Mouse (Mus musculus) C2C12 (cell line): ENCODE results near the gene Uggt1. TPM values are rescaled to one million over a fixed set of nuclear protein-coding genes. Genes with fewer than 3 reads are reported as not detected.

Experiments
- H3K27me3 ChIP-seq: one replicate; pipeline ENCODE4 v1.6.1; 2011; ENCODE audit not compliant: control insufficient read depth, insufficient read depth, insufficient read length
- H3K36me3 ChIP-seq: one replicate; pipeline ENCODE4 v1.6.1; 2011; ENCODE audit not compliant: control insufficient read depth, insufficient read depth
- H3K4me3 ChIP-seq: one replicate; pipeline ENCODE4 v1.5.1; 2011; ENCODE audit warnings: mild to moderate bottlenecking, control low read depth; ENCODE audit not compliant: poor library complexity, insufficient read depth, severe bottlenecking
- H3K79me2 ChIP-seq: one replicate; pipeline ENCODE4 v1.6.1; 2011; ENCODE audit not compliant: control insufficient read depth, insufficient read depth
- H3K79me3 ChIP-seq: one replicate; pipeline ENCODE4 v1.6.1; 2011; ENCODE audit warnings: low read depth, control low read depth
- H3ac ChIP-seq: one replicate; pipeline ENCODE3; 2011; ENCODE audit warnings: low read depth; ENCODE audit not compliant: control insufficient read depth, insufficient read length
- CEBPB ChIP-seq: IDR thresholded peaks from one replicate; pipeline ENCODE4 v1.6.1; 2011; ENCODE audit warnings: low read depth, mild to moderate bottlenecking, control low read depth, moderate library complexity
- CTCF ChIP-seq: IDR thresholded peaks from one replicate; pipeline ENCODE4 v1.5.1; 2011; ENCODE audit not compliant: control insufficient read depth, insufficient read depth, insufficient read length
- FOSL1 ChIP-seq: IDR thresholded peaks from one replicate; pipeline ENCODE4 v1.8.0; 2011; ENCODE audit warnings: mild to moderate bottlenecking, low read length; ENCODE audit not compliant: poor library complexity, insufficient read depth, severe bottlenecking
- MAX ChIP-seq: IDR thresholded peaks from one replicate; pipeline ENCODE4 v1.6.1; 2011; ENCODE audit warnings: mild to moderate bottlenecking, control low read depth
- MYOD1 ChIP-seq: IDR thresholded peaks from one replicate; pipeline ENCODE4 v1.6.1; 2011; ENCODE audit warnings: low read depth; ENCODE audit not compliant: control insufficient read depth, insufficient read length
- MYOG ChIP-seq: IDR thresholded peaks from one replicate; pipeline ENCODE4 v1.6.1; 2011; ENCODE audit not compliant: control insufficient read depth, insufficient read length; ENCODE audit errors: extremely low read depth
- USF1 ChIP-seq: IDR thresholded peaks from one replicate; pipeline ENCODE4 v1.6.1; 2011; ENCODE audit warnings: low read depth, mild to moderate bottlenecking, control low read depth, moderate library complexity
- polyA plus RNA-seq: library from polyadenylated mRNA; unstranded; fragments of >200 nt; fragmentation: generic; extraction: Trizol; gene quantifications from one replicate; pipeline ENCODE4 v1.2.1, GENCODE M21; 2012; ENCODE audit warnings: missing spikeins

The Uggt1 gene
- polyA plus RNA-seq, 1 experiment: 20.1 TPM

DNA sequence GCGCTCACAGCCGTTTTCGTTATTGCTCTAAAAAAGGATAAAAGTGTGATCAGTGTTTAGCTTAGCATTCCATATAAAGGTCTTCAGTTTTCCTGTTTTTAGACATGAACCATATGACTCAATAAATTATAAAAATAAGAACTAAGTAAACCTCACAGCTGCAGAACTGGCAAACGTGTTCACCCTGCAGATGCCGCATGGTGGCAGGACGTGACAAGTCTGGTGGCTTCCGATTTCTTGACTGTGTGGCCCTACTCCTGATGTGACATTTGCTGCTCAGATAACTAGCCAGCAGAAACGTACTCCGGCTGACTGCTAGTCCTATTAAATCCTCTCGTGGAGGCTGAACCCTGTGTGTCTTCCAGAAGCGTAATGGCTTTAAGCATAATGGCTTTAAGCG, 42.8 kb downstream of the Uggt1 start:
- Histone ChIP-seq H3K27me3 (no peaks in the 10 kb centered on the region), H3ac (no peak overlapping the region), H3K4me3 (no peak overlapping the region), H3K79me3 (no peaks in the 10 kb centered on the region), H3K36me3 (peaks cover 50% of the 10 kb centered on the region), H3K79me2 (no peaks in the 10 kb centered on the region)
- no peak for TF ChIP-seq MAX
- no peak for TF ChIP-seq USF1
- no peak for TF ChIP-seq MYOG

DNA sequence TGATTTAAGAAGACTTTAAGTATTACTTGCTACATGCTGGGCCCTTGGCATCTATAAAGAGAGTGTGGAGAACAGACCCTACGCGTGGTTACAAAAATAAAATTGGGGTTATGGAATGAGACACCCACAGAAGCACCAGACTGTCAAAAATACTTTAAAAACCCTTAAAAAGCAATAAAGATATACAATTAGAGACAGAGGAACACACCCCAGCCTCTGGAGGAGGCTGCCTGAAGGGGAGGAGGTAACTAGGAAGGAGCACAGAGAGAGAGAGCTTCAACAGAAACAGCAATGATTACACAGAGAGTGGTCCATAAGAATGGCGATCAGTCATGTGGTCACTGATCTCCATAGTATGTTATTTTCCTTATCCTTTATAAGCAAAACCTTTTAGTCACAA, 50.0 kb downstream of the Uggt1 start:
- Histone ChIP-seq H3K79me2 (no peaks in the 10 kb centered on the region), H3K36me3 (peaks cover 69% of the 10 kb centered on the region), H3K27me3 (no peaks in the 10 kb centered on the region), H3K79me3 (no peaks in the 10 kb centered on the region), H3ac (no peak overlapping the region), H3K4me3 (no peak overlapping the region)
- no peak for TF ChIP-seq CTCF
- TF ChIP-seq CEBPB: no peak
- TF ChIP-seq MYOG: no peak
- no peak for TF ChIP-seq FOSL1
- TF ChIP-seq USF1: no peak
- TF ChIP-seq MYOD1: no peak
- no peak for TF ChIP-seq MAX

DNA sequence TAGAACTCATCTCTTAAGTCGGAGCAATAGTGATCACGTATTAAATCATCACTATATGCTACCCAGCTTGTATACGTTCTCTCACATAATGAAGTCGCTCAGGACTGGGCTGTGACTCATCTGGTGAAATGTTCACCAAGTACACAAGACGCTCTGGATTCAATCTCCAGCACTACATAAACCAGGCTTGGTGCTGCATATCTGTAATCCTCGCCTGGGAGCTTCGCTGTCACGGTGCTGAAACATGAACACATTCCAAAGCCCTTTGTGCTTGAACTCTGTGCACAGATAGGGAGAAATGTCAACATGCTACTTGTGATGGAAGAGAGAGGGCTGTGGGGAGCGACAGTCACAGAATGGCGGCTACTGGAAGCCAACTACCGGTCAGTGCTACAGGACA, 52.6 kb downstream of the Uggt1 start:
- no peaks in the 10 kb centered on the region for H3K79me2 ChIP-seq
- H3K4me3 ChIP-seq: no peak overlapping the region
- H3K27me3 ChIP-seq: no peaks in the 10 kb centered on the region
- H3K36me3 ChIP-seq: peaks cover 74% of the 10 kb centered on the region
- H3K79me3 ChIP-seq: no peaks in the 10 kb centered on the region
- no peak for TF ChIP-seq CTCF
- no peak for TF ChIP-seq USF1
- TF ChIP-seq MYOD1: no peak
- no peak for TF ChIP-seq MYOG
- no peak for TF ChIP-seq FOSL1
- no peak for TF ChIP-seq MAX
- TF ChIP-seq CEBPB: no peak
- H3ac ChIP-seq: no peak overlapping the region

DNA sequence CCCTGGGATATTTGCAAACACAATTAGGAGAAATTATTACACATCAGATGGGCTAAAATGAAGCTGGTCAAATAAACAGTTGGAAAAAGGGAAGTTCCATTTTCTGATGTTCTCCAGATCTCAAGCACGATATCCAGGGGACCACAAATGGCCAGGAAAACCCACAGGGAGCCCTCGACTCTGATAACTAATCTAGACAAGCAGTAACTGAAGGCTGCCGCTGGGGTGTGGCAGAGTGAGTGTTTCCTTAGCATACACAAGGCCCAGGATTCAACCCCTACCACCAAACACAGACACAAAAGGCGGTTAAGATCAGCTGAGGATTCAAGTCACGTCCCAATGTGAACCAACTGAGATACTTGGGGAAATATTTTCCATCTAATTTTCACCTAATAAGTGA, 64.5 kb downstream of the Uggt1 start:
- no peaks in the 10 kb centered on the region for H3K79me2 ChIP-seq
- H3K27me3 ChIP-seq: no peaks in the 10 kb centered on the region
- peaks cover 71% of the 10 kb centered on the region for H3K36me3 ChIP-seq
- TF ChIP-seq CEBPB (no peak), MYOG (no peak), FOSL1 (no peak), MYOD1 (no peak), CTCF (no peak), MAX (no peak), USF1 (no peak)
- H3K79me3 ChIP-seq: no peaks in the 10 kb centered on the region
- H3K4me3 ChIP-seq: no peak overlapping the region
- no peak overlapping the region for H3ac ChIP-seq

DNA sequence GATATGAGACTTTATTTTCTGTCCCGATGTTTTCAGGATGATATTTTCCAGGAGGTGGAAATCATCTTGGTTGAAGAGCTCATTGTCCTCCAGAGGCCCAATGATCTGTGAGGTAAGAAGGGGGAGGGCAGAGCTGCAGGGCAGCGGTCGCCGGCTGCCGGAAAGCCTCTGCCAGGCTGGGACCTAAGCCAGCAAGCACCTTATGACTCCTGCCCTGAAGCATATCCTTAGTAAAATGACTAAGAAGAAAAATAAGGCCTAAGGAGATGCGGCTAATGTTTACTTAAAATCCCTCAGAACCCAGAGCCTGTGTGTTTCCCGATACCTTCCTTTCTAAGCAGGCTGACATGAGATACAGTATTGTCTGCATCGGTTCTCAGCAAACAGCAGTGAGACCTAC, 71.1 kb downstream of the Uggt1 start:
- Histone ChIP-seq H3K79me3 (no peaks in the 10 kb centered on the region), H3ac (no peak overlapping the region), H3K4me3 (no peak overlapping the region), H3K36me3 (peaks cover 76% of the 10 kb centered on the region), H3K27me3 (no peaks in the 10 kb centered on the region), H3K79me2 (no peaks in the 10 kb centered on the region)
- TF ChIP-seq USF1 (no peak), FOSL1 (no peak), MYOD1 (no peak), CEBPB (no peak), MYOG (no peak), MAX (no peak), CTCF (no peak)

DNA sequence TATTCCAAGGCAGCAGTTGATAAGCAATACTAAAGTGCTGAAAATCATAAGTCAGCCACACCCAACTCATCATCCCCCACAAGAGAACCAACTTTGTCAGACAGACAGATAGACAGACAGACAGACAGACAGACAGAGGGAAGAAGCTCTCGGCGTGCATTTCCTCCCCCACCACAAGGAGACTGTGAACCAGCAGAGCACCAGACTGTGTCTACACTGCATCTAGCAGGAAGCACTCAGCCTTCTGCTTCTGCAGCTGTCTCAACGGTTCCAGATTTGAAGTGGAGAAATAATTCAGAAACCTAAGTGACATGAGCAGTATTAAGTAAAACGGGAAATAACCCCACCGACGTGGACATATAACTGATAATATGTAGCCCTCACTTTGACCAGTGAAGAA, 71.6 kb downstream of the Uggt1 start:
- Histone ChIP-seq H3K27me3 (no peaks in the 10 kb centered on the region), H3K4me3 (no peak overlapping the region), H3K79me3 (no peaks in the 10 kb centered on the region), H3K36me3 (peaks cover 77% of the 10 kb centered on the region), H3K79me2 (no peaks in the 10 kb centered on the region), H3ac (no peak overlapping the region)
- TF ChIP-seq CEBPB: no peak
- TF ChIP-seq CTCF: no peak
- TF ChIP-seq FOSL1: no peak
- no peak for TF ChIP-seq MYOD1
- no peak for TF ChIP-seq MAX
- TF ChIP-seq USF1: no peak
- TF ChIP-seq MYOG: no peak
